Mouse (Mus musculus): ENCODE data around the gene Pnpla8.
"Not testable (repeated sequence)": the region's sequence is repeated elsewhere in the genome, so short reads cannot be mapped to it uniquely, and the experiment has no call there.

Gene Pnpla8

DNA sequence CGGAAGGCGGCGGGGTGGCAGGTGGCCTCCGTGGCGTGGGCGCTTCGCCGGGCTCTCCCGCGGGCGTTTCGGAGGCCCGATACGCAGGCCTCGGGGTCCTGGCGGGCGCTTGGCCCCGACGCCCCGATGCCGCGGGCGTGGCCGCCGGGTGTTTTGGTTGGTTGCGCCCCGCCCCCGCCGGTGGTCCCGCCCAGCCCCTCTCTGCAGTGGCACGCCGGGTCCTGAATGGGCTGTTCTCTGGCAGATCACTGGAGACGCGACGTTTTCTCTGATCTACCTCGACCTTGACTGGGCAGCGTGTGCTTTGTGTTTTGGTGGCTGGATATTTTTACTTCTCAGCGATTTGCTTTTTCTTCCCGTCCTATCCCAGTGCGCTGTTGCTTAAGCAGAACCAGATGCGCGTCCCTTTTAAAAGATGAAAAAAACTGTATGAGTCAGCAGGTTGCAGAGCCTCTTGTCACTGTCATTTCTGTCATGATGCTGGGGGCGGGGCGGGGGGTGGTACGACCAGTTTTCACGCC, 48.2 kb downstream of the Pnpla8 start:
- DNase-seq (ENCODE audit: low spot score) = peak; percentile 86

DNA sequence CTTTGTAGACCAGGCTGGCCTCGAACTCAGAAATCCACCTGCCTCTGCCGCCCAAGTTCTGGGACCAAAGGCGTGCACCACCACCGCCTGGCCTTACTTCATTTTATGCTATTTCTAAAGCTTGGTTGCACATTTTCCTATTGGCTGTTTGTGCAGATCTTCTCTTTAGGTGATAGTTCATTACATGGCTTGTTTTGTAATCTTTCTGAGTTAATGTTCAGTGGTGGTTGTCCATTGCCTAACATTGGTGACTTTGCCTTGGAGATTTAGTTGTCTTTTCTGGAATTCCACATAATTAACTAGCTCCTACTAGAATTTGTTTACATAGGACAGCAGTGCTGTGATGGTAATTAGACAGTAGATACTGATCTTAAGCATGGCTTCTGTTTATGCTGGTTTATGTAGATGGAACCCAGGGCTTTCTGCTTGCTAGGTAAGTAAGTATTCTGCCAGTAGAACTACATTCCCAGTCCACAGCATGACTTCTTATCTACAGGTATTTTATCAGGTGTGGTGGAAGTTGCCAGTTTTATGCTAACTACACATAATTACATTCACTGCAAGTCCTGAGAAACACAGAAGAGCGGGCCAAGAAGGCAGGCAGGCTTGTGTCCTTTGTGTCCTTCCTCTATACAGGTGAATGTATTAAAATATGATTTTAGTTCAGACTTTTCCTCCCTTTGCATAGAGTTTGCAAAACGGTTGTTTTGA, 53.1 kb downstream of the Pnpla8 start:
- no peak for DNase-seq (ENCODE audit: low spot score)

DNA sequence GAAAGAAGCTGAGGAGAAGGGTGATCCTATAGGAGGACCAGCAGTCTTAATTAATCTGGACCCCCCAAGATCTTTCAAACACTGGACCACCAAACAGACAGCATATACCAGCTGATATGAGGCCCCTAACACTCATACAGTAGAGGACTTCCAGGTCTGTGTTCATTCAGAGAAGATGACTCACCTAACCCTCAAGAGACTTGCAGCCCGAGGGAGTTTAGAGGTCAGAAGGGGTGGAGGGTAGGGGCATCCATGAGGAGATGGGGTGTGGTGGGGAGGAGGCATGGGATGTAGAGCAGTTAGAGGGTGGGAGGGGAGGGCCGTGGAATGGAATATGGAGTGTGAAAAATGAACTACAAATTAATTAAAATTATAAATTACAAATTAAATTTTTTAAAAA, 59.0 kb downstream of the Pnpla8 start:
- DNase-seq (ENCODE audit: low spot score) = not testable (repeated sequence)

DNA sequence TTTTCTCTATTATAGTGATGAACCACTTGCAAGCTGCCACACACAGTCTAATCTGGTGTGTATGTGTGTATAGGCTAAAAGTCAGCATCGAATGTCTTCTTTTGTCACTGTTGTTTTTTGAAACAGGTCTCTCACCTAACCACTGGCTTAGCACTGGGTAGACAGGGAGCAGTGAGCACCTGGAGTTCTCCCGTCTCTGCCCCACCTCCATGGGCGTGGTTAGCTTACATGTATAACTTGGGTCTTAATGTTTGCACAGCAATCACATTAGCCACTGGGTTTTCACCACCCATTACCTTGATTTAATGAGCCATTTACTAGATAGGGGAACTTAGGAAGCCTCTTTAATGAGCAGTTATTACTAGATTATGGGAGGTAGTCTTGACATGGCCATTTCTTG, 60.4 kb downstream of the Pnpla8 start:
- DNase-seq (ENCODE audit: low spot score) = no peak

DNA sequence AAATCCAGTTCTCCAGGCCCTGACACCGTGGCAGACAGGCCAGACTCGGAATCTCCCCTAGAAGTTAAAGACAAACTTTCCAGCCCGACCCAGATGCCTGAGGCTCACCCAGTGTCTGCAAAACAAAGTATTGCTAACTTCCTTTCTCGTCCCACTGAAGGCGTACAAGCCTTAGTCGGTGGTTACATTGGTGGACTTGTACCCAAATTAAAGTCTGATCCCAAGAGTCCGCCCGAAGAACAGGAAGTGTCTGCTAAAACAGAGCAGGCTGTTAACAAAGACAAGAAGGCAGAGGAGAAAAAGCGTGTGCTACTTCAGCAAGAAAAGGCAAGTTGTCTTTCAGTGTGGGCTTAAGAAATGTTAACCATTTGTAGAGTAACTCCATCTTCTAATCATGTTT, 62.2 kb downstream of the Pnpla8 start:
- DNase-seq (ENCODE audit: low spot score) = no peak

DNA sequence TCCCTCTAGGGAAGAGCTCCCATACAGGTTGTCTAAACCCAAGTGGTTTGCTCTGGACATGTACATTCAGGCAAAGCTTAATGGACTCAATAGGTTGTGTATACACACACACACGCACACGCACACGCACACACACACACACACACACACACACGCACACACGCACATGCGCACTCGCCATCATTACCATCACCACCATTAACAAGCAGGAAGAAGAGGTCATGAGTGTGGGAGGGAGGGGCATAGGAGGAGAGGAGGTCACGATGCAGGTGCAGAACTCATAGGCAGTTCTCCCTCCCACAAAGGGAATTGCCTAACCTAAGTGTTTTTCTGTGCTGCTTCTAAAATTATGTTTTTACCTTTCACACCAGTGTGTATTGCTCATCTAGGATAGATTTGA, 65.8 kb downstream of the Pnpla8 start:
- no peak for DNase-seq (ENCODE audit: low spot score)

DNA sequence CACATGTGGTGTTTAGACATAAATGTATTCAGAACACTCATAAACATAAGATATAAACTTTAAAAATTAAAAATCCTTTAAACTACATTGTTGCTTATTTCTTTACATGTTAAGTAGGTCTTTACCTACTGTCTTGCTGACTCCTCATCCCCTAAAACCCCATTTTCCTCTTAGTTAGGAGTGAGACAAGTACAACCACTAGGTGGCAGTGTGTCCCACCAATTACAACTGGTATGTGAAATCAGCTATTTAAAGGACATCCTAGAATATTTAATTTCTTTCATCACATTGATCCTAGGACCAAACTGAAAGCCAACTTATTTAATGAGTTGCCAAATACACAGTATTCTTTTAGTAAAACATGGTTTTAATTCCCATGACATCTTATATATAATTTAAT, 71.1 kb downstream of the Pnpla8 start:
- DNase-seq (ENCODE audit: low spot score) = peak; percentile 87

DNA sequence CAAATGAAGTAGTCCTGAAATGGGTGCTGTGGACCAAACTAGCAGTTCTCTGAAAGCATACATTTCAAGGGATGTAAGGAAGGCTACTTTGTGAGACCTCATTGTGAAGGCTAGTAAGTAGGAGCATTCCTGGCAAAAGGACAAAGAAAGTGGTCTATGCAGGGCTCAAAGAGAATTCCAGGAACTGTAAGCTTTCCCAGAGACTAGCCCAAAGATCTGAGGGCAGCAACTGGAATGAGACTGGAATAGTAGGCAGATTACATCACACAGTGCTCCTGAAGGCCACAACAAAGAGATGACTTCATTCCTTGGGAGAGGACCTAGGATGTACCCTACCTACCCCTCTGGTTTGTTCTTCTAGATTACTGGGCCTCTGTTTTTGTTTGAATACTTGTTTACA, 79.6 kb downstream of the Pnpla8 start:
- DNase-seq (ENCODE audit: low spot score) = no peak

DNA sequence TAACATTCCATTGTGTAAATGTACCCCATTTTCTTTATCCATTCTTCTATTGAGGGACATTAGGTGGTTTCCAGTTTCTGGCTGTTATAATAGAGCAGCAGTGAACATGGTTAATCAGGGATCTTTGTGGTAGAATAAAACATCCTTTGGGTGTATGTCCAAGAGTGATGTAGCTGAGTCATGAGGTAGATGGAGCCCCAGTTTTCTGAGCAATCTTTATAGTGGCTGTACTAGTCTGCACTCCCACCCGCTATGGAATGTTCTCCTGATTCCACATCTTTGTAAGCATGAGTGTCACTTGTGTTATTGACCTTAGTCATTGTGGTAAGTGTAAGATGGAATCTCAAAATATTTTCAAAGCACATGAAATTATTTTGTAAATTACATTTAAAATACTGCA, 82.8 kb downstream of the Pnpla8 start:
- no peak for DNase-seq (ENCODE audit: low spot score)

DNA sequence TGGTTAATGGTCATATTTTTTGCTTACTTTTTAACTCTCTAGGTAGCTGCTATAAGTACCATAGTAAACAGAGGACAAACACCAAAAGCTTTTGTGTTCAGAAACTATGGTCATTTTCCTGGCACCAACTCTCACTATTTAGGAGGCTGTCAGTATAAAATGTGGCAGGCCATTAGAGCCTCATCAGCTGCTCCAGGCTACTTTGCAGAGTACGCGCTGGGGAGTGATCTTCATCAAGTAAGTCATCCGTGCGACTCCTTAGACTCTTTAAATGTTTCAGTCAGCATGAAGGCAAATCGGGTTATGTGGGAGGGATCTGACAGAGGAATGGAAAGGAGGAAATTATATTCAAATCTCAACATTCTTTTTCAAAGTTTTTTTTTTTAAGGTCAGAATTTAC, 83.7 kb downstream of the Pnpla8 start:
- DNase-seq (ENCODE audit: low spot score) = no peak

DNA sequence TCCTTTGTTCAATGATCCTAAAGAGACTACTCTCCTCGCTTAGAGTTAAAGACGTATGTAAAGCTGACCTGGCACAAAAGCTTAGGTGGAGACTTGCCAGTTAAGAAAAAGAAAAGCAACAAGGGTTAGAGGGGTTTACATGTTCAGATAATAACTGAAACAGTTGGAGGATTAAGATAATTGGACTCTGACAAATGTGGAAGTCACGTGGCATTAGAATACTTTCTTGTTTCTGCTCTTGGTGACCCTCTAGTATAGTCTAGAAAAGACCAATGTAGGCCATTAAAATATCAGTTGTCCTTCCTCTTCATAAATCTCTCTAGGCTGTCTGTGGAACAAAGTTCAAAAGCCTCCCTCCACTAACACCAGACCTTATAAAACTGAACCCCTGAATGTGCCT, 87.1 kb downstream of the Pnpla8 start:
- no peak for DNase-seq (ENCODE audit: low spot score)

DNA sequence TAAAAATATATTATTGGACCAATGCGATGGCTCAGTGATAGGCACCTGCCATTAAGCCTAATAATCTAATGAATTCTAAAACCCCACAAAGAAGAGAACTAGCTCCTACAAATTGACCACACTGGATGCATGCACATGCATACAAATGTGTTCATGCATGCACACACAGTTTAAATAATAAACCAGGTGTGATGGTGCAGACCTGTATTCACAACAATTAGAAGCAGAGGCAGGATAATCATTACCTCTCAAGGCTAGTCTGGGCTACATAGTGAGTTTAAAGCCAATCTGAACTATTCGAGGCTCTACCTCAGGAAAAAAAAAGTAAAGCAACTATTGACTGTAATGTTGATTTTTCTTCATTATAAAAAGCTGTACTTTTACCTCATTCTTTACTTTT, 94.0 kb downstream of the Pnpla8 start:
- DNase-seq (ENCODE audit: low spot score) = no peak

DNA sequence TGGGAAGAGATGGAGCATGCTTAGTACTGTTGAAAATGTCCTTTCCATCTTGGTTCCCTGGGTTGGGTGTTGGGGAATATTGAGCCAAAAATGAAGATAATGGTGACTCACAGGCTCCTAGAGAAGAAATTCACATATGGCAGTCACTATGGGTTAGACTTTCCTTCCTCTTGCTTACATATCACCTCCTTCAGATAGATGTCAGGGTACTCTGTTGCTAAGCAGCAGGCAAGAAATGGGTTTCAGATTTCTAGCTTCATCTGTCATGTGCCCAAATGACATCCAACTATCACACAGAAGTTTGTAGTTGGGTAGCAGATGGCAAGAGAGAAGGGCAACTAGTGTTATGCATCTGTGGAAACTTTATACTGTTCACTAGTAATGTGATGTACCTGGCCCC, 103.9 kb downstream of the Pnpla8 start:
- no peak for DNase-seq (ENCODE audit: low spot score)

DNA sequence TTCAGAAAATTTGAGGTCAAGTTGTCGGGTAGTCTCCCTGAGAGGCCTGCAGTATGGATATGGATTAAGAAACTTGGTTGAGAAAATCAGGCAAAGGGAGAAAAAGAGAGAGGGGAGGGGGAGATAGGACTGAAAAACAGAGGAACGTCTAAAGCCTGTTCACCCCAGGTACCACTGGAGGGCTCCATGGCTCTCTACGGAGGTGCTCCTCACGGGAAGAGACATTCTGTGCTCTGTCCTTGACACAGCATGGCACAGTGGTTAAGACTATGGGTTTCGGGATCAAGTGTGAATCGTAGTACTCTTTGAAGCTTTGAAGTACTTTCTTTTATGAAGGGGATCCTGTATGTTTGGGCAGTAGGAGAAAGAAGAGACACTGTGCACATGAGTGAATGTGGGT, 106.3 kb downstream of the Pnpla8 start:
- peak; percentile 61 for DNase-seq (ENCODE audit: low spot score)

DNA sequence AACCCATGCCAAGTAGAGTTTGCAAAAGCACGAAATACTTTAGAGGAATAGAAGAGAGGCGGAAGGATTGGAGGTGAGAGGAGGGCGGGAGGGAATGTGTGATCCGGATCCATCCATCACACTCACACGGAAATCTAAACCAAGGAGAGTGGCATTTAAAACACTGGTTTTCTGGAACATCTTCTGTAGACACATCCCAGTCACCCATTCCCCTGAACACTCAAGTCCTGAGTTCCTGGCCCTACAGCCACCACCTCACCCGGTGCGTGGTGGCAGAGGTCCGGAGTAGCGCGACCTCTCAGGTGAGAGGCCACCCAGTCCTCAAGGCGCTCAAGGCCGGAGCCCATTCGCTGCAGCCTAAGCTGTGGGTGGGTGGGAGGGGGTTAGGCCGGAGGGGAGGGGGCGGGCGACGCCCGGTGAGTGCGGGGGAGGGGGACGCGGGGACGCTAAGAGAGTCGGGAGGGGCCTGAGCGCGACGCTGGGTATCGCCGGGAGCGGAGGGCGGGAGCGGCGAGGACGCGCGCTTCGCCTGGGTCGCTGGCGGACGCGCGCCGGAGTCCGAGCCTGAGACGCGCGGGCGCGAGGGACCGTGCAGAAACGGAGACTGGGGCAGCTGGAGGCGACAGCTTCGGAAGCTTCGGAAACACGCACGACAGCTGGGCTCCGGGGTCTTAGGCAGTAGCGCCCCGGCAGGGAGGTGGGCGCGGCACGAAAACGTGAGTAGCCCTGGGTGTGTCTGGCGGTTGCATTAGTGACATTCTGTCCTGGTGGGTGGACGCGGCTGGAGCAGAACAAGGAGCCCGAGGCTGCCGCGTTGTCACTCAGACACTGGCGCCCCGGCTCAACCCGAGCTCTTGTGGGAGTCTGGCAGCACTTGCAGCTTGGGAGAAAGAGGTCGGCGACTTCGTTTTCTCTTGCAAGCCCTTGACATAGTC, 107.5 kb downstream of the Pnpla8 start, which contains the start of gene Nrcam:
Gene Nrcam, plus strand, starts transcription at position 505 of the 935 bp plus-strand sequence.
- DNase-seq (ENCODE audit: low spot score) = peak; percentile 84

DNA sequence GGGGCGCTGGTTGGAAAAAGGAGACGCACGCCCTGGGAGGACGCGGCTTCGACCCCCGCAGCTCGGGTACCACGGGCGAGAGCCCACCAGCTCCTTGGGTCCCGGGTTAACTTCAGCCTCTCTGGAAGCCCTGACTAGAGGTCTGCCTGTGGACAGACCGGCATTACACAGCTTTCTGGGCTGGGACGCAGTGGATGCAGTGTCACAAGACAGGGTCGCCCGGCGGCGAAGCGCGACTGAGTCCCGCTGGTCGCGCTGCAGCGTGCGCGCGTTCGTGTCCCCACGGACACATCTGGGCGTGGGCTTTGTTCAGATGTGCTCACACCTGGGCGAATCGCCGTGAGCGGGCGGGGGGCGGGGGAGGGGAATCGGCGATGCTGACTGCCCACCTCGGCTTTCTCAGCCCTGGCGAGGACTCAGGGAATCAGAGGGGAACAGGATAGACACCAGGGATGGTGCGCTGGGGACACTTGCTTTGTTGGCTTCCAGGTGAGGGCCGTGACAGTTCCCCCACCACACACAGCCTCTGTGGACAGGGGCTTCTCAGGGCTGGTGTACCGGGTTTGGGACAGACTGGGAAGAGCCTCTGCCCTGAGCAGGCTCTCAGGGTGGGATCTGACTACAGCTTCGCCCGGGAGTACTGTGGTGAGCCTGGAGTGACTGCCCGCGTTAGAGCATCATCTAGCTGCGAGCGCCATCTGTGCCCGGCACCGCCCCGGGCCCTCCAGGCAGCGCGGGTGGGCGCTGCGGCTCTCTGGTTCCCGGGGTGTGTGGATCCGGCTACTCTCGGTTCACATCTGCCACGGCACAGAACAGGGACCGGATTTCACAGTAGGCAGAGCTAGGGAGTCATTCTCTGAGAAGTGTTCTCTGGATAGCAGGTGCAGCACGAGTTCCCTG, 108.4 kb downstream of the Pnpla8 start:
- peak; percentile 65 for DNase-seq (ENCODE audit: low spot score)

DNA sequence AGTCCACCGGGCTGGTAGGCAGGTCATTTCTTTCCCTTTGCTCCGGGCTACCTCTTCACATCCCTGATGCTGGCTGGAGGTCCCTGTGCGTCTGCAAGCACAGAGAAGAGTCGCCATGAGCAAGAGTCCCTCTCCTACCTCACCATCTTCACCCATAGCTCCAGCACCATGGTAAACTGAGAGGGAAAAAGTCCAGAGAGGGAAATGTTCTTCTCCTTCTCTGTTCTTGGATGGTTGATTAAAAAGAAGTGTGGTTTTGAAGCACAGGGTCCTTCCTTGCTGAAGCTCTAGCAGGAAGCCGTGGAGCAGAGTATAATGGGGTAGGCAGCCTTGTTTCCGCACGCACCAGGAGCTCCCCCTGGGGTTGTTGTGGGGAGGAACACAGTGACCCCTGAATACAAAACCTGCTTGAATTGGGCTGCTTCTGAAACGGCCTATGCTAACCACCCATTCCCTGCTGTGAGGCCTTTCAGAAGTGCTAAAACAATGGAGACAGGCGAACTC, 109.1 kb downstream of the Pnpla8 start:
- DNase-seq (ENCODE audit: low spot score) = peak; percentile 43

DNA sequence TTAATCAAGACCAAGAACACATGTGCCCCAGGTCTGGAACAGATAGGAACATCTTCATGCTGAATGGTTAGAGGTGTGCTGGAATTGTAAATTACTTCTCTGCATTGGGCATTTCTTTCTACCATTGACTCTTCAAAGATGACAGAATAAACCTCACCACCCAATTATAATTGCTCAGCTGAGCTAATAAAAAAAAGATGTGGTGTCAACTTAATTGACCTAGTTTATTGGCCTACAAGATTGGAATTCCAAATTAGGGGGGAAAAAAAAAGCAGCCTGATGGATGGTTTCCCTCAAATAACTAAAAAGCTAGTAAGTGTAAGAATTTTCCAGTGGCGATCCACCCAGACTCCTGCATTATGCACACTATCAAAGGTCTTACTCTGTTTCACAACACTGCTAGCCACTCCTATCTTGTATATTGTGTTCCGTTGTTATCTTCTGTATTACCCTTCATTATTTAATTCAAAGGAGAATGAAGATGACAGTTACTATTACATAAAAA, 116.0 kb downstream of the Pnpla8 start:
- DNase-seq (ENCODE audit: low spot score) = no peak

DNA sequence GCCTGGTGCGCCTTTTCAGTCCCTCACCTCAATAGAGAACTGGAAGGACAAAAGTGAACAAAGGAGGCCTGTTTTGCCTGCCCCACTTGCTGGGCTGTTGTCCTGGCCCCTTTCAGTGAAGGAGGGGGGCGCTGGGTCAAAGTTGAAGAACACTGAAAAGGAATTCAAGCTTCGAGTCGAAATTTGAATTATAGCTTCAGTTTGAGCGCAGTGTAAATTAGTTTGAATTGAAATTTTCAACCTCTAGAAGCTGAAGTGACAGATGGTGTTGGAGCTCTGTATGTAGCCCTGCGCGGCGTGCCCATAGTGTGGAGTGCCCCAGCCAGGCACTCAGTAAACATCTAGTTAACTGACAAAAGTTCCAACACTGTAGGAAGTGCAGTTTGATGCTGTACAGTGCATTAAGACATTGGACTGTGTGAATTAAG, 117.0 kb downstream of the Pnpla8 start:
- peak; percentile 75 for DNase-seq (ENCODE audit: low spot score)

DNA sequence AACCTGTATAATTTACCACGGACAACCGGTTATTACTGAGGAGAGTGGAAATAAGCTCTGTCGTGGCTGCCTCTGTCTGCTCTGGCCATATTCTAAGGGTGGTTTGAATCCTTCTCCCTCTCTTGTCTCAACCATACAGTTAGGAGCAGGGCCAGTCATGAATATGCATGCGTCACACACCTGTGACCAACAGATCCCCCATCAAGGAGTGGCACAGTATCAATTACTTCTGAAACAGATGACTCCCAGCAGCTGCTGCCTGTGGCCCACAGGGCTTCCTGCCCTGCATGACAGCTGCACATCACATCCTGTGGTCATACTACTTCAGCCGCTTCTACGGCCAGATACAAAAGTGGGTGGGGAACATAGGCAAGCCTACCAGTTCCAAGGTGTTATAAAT, 122.9 kb downstream of the Pnpla8 start:
- DNase-seq (ENCODE audit: low spot score) = no peak

DNA sequence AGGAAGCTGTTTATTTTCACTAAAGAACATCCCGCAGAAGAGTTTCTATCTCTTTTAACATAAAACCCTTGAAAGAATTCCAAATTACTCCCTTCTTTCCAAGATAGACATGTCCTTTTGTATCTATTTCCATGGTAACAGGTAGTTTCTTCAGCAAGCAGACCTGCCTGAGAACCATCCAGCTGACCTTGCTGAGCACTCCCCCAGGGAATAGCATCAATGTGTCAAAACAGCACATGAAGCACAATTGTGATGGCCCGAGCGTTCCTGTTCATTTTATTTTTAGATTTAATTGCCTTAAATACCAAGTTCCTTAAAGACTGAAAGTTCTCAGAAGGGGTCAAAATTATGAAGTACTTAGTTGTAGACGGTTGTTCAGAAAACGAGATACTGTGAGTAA, 124.1 kb downstream of the Pnpla8 start:
- no peak for DNase-seq (ENCODE audit: low spot score)

DNA sequence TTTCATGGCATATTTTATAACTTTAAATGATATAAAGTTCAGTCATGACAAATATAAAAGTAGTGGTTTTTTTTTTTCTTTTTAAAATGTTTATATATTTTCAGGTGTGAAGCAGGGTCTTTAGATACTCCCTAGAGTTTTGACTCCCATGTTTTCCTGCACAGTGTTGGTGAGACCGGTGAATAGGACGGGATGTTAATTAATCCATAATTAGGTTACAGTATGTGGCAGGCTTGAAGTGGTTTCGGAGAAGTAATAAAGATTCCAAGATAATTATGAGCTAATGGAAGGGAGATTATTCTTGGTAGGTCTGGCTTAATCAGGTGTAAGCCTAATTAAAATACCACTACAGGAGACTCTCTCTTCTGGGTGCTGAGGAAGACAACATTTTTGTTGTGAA, 125.0 kb downstream of the Pnpla8 start:
- no peak for DNase-seq (ENCODE audit: low spot score)

All from embryo, embryonic 10 days (tissue).